Mouse (Mus musculus) heart, adult 10 weeks (tissue): ENCODE measurements around the gene Olfr699. TPM values are rescaled to one million over a fixed set of nuclear protein-coding genes. Genes with fewer than 3 reads are reported as not detected.

Source experiments
- polyA plus RNA-seq: library from polyadenylated mRNA; stranded (reverse); fragments of 350-450 nt; fragmentation: Illumina TruSeq; extraction: RNeasy Lipid Tissue Mini Kit (QIAGEN cat#74804); gene quantifications from one replicate; pipeline ENCODE4 v1.2.3, GENCODE M21; 2014; ENCODE audit warnings: low read depth, low replicate concordance

Gene Olfr699
- not detected for polyA plus RNA-seq

DNA sequence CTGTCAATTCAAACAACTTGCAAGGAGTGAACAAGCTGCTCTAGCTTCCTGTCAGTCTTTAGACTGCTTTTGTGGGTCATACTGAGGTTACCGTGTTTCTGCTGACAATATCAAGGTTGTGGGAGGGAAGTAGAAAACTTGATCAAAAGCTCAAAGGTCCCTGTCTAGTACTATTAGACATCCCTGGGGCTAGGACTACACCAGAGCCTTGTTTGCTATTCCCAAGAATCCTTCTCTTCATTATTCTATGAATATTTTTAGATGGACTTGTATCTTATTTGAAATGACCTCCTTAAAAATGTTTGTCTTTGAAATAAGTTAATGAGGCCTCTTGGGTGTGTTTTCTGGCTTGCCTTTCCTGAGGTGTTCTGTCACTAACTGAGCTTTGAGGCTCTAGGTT lies at the start of gene Olfr699:
Gene Olfr699 (minus strand): TSS at position 101 of the 400 bp plus-strand sequence.

DNA sequence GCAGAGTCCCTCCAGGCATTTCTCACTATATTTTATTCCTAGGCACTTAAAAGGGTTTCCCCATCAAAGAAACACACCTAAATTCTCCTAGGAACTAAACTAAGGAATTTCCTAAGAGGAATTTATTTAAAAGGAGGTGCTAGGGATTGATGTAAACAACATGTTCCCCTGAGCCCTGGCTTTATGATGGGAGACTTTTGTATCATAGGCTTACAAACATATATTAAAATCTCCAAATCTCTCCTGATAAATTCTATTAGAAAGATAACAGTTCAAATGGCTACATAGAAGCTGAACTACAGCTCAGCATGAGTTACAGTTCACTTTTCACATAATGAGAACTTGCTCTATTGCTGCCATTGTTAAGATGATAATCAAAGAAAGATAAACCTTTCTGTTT lies 40.8 kb upstream of the Olfr699 start, which contains the start of gene Olfr702:
Gene Olfr702 (minus strand): TSS at position 101 of the 400 bp plus-strand sequence.

DNA sequence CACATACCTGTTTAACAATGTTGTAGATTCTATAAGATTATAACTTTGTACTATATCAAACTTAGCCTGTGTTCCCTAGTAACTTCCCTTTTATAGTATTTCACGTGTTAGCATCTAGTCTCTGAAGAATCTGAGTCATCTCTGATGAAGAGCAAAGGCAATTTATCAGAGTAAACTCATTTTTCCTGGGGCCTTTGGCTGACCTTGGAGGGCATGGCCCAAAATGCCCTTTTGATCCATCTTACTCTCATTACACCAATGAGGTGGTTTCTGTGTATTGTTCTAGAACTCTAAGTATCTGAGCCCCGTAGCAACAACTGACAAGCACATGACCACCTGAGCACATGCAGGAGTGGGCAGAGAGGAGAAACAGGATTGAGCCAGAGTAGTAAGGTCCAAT lies 20.8 kb upstream of the Olfr699 start, which contains the start of gene Olfr701:
Gene Olfr701 (plus strand): TSS at position 301 of the 400 bp plus-strand sequence.

DNA sequence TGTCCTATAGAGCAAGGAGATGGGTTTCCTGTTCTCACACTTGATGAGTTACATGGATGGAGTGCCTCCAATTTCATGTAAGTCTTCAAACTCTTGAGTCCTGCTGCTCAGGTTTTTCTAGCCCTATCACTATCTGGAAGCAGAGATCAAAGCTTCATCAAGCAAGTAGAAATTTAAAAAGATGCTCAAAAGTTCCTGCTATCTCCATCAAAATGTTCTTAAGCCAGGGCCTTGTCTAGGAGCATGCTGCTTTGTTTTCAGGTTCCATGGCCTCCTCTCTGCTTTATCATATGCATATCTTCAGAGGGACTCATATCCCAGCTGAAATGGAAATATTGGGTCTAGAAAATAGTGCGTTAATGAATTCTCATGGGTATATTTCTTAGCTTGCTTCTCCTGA lies 15.7 kb upstream of the Olfr699 start, which contains the start of gene Olfr700:
Gene Olfr700 (minus strand): TSS at position 101 of the 400 bp plus-strand sequence.

DNA sequence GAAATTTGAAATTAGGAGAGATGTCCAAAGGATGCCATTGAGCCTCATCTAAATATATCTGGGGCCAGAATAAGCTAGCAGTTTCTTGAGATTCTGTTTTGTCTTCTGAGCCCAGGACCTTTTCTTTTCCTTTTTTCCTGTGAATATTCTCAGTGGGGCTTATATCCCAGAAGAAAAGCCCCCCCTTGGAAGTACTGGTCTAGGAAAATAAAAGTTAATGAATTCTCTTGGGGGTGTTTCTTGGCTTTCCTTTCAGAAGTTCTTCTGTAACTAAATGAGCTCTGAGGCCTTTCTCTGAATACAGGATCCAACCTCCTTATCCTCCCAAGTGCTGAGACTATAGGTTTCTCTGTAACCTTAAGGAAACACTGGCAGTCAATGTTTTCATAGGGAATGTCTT lies 37.7 kb downstream of the Olfr699 start, which contains the start of gene Olfr698:
Gene Olfr698 (minus strand): TSS at position 101 of the 400 bp plus-strand sequence.

DNA sequence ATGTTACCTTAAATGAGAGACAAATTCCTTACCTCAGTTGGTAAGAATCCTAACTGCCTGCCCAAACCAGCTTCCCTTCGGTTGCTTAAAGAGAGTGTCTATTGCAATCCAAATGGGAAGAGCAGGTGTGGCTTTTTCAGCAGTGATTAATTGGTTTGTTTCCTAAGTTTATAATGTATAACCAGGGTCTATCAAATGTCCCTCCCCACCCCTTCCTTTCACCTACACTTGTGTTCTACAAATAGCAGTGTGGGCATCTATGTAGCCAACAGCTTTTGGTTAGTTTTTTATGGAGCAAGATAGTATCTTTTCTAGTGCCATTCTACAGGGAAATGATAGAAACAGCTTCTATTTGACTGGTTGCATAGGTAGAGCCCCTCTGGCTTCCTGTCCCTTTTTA lies 50.7 kb downstream of the Olfr699 start, which contains the start of gene Olfr697:
Gene Olfr697 (minus strand): TSS at position 101 of the 400 bp plus-strand sequence.

Other genes starting within 250 kb of the Olfr699 start
- gene Olfr693, start 112.6 kb downstream of the Olfr699 start, polyA plus RNA-seq = not detected
- not detected for gene Olfr694, start 101.4 kb downstream of the Olfr699 start, polyA plus RNA-seq
- not detected for gene Olfr695, start 76.8 kb downstream of the Olfr699 start, polyA plus RNA-seq
- not detected for gene Olfr697, start 50.8 kb downstream of the Olfr699 start, polyA plus RNA-seq
- not detected for gene Olfr698, start 37.8 kb downstream of the Olfr699 start, polyA plus RNA-seq
- gene Olfr700, start 15.6 kb upstream of the Olfr699 start, polyA plus RNA-seq = not detected
- not detected for gene Olfr701, start 20.9 kb upstream of the Olfr699 start, polyA plus RNA-seq
- gene Olfr702, start 40.7 kb upstream of the Olfr699 start, polyA plus RNA-seq = not detected
- gene Olfr703, start 50.2 kb upstream of the Olfr699 start, polyA plus RNA-seq = not detected
- gene Olfr704, start 70.0 kb upstream of the Olfr699 start, polyA plus RNA-seq = not detected
- gene Olfr705, start 83.7 kb upstream of the Olfr699 start, polyA plus RNA-seq = not detected
- gene Olfr706, start 95.0 kb upstream of the Olfr699 start, polyA plus RNA-seq = not detected
- not detected for gene Olfr707, start 108.0 kb upstream of the Olfr699 start, polyA plus RNA-seq
- gene Olfr1532-ps1, start 114.8 kb upstream of the Olfr699 start, polyA plus RNA-seq = not detected
- gene Olfr709-ps1, start 139.0 kb upstream of the Olfr699 start, polyA plus RNA-seq = not detected
- gene Olfr710, start 155.1 kb upstream of the Olfr699 start, polyA plus RNA-seq = not detected
- not detected for gene Olfr6, start 170.7 kb upstream of the Olfr699 start, polyA plus RNA-seq
- not detected for gene Olfr711, start 182.3 kb upstream of the Olfr699 start, polyA plus RNA-seq
- gene Olfr2, start 212.9 kb upstream of the Olfr699 start, polyA plus RNA-seq = not detected
- not detected for gene Olfr713, start 238.0 kb upstream of the Olfr699 start, polyA plus RNA-seq